ENCODE assay signal across 13 mouse cellular contexts in genomic region chr10:22782684-22783083, GRCm38 (mm10). TPM values are rescaled to one million over a fixed set of nuclear protein-coding genes. Genes with fewer than 3 reads are reported as not detected.
A peak's percentile ranks its signal among the peaks of the same experiment; 100 is the strongest.
DNase-seq lines count a peak whose midpoint lies in the region; ATAC-seq and TF ChIP-seq lines count a peak whose summit lies in the region.
"Had no signal": no experiment of that assay in that cellular context is flagged by ENCODE, and none has a peak within 500 bp of the region (broad histone marks: within the 10 kb centered on the region; RNA-seq: fewer than 3 reads in every experiment).

No protein-coding gene starts in this region.

- no peaks in the 10 kb centered on the region for H3K9me3 ChIP-seq in kidney, embryonic 15.5 days (replicated peaks)
- no peaks in the 10 kb centered on the region for H3K9me3 ChIP-seq in MEL (replicated peaks; ENCODE audit: insufficient read depth, low read length)
- no peaks in the 10 kb centered on the region for H3K9me3 ChIP-seq in neural tube, embryonic 15.5 days (replicated peaks)
- H3K9me3 ChIP-seq: liver, embryonic 13.5 days had no signal

- no peak overlapping the region for H3K27ac ChIP-seq in kidney, embryonic 15.5 days
- H3K27ac ChIP-seq in MEL (ENCODE audit: control insufficient read depth, low read depth, low read length), result no peak overlapping the region
- H3K27ac ChIP-seq in neural tube, embryonic 15.5 days (replicated peaks), result no peak overlapping the region
- H3K27ac ChIP-seq: liver, embryonic 13.5 days had no signal

- no peak overlapping the region for H3K4me2 ChIP-seq in kidney, embryonic 15.5 days
- no peak overlapping the region for H3K4me2 ChIP-seq in neural tube, embryonic 15.5 days
- H3K4me2 ChIP-seq: liver, embryonic 13.5 days had no signal

- DNase-seq in heart, adult 18-20 months, result peak; percentile 18 to 32
- no peak for DNase-seq in heart, postnatal 36 days
- DNase-seq in kidney, postnatal 14 days, result peak; percentile 25
- no peak for DNase-seq in MEL (ENCODE audit: low read depth, low spot score)
- peak; percentile 15 to 46 for DNase-seq in kidney, postnatal 36 days
- no peak for DNase-seq in frontal cortex, postnatal 10 days (ENCODE audit: low spot score in 2 of 2)
- DNase-seq: cerebellum, postnatal 14 days; liver, embryonic 13.5 days had no signal

- H3K79me2 ChIP-seq in MEL (ENCODE audit: control insufficient read depth, insufficient read depth, low read length, poor library complexity), result no peaks in the 10 kb centered on the region

- TF ChIP-seq POLR2A in MEL (IDR thresholded peaks at IDR 0.05; ENCODE audit: control insufficient read depth in 1 of 2, insufficient read depth in 1 of 2, low read depth in 1 of 2, low read length in 2 of 2, poor library complexity in 1 of 2), result no peak

- no peak for TF ChIP-seq EP300 in MEL (IDR thresholded peaks at IDR 0.05; ENCODE audit: low read depth in 1 of 2, low read length in 2 of 2)

- H3K4me1 ChIP-seq in kidney, embryonic 15.5 days, result peaks cover 8% of the 10 kb centered on the region; the same call in 1 of the 2 replicates
- no peaks in the 10 kb centered on the region for H3K4me1 ChIP-seq in MEL (ENCODE audit: control insufficient read depth in 1 of 2, insufficient read depth in 2 of 2, low read length in 2 of 2)
- no peaks in the 10 kb centered on the region for H3K4me1 ChIP-seq in neural tube, embryonic 15.5 days
- H3K4me1 ChIP-seq: liver, embryonic 13.5 days had no signal

- intact Hi-C loops in heart, postnatal 36 days (cut with DNase I), result loop anchor here (1.0 to 10.0 kb wide), 2 partner anchors 299 to 832 kb away; no protein-coding TSS in a partner anchor

- TF ChIP-seq CTCF in MEL (IDR thresholded peaks at IDR 0.05 in 2 of 3, conservative IDR thresholded peaks at IDR 0.05 in 1 of 3; ENCODE audit: control insufficient read depth in 1 of 3, insufficient read depth in 1 of 3, low read depth in 2 of 3, low read length in 3 of 3, poor library complexity in 1 of 3, severe bottlenecking in 1 of 3), result peak in 1 of 3 experiments; percentile 29; a peak in 2 of 6 replicates

- no peaks in the 10 kb centered on the region; the same call in 1 of the 2 replicates for H3K27me3 ChIP-seq in kidney, embryonic 15.5 days
- peaks cover 0 to 3% of the 10 kb centered on the region in 2 experiments; a peak in 2 of 4 replicates for H3K27me3 ChIP-seq in MEL (ENCODE audit: control insufficient read depth in 1 of 2, insufficient read depth in 2 of 2, low read length in 2 of 2)
- H3K27me3 ChIP-seq in neural tube, embryonic 15.5 days (replicated peaks), result no peaks in the 10 kb centered on the region
- H3K27me3 ChIP-seq: liver, embryonic 13.5 days had no signal

- TF ChIP-seq RAD21 in MEL (IDR thresholded peaks at IDR 0.05; ENCODE audit: low read depth, low read length), result no peak; the same call in 1 of the 2 replicates

- H3K4me3 ChIP-seq in kidney, embryonic 15.5 days (replicated peaks), result no peak overlapping the region
- H3K4me3 ChIP-seq in MEL (ENCODE audit: control insufficient read depth in 1 of 2, insufficient read depth in 1 of 2, low read depth in 2 of 2, low read length in 2 of 2), result no peak overlapping the region
- H3K4me3 ChIP-seq in neural tube, embryonic 15.5 days (replicated peaks), result no peak overlapping the region
- H3K4me3 ChIP-seq: liver, embryonic 13.5 days had no signal

- 46% methylated on average over 3 of the region's 3 CpGs for WGBS in kidney, embryonic 15.5 days
- WGBS in neural tube, embryonic 15.5 days, result 61% methylated on average over 3 of the region's 3 CpGs

- no peak overlapping the region for H3K9ac ChIP-seq in kidney, embryonic 15.5 days
- H3K9ac ChIP-seq in MEL (ENCODE audit: control insufficient read depth, low read depth, low read length, poor library complexity, severe bottlenecking), result no peak overlapping the region
- no peak overlapping the region for H3K9ac ChIP-seq in neural tube, embryonic 15.5 days (replicated peaks)
- H3K9ac ChIP-seq: liver, embryonic 13.5 days had no signal

- ATAC-seq in kidney, embryonic 15.5 days (replicated peaks; ENCODE audit: low FRiP score), result no peak
- ATAC-seq in neural tube, embryonic 15.5 days (ENCODE audit: low FRiP score), result no peak

- no peaks in the 10 kb centered on the region for H3K36me3 ChIP-seq in kidney, embryonic 15.5 days
- no peaks in the 10 kb centered on the region for H3K36me3 ChIP-seq in MEL (ENCODE audit: control insufficient read depth in 1 of 2, insufficient read depth in 2 of 2, low read length in 2 of 2)
- H3K36me3 ChIP-seq in neural tube, embryonic 15.5 days, result no peaks in the 10 kb centered on the region
- H3K36me3 ChIP-seq: liver, embryonic 13.5 days had no signal

TF ChIP-seq in MEL, 35 proteins besides CTCF, POLR2A, EP300 and RAD21:
- TF ChIP-seq TCF12 (IDR thresholded peaks at IDR 0.05; ENCODE audit: low read depth, low read length), result no peak
- TF ChIP-seq SMC3 (IDR thresholded peaks at IDR 0.05; ENCODE audit: low read depth, low read length), result peak; percentile 38; the same call in 1 of the 2 replicates

RNA-seq across cellular contexts. Expression of gene Tcf21, which starts 37.3 kb away (rescaled TPM):
- total RNA-seq in heart, adult 18-20 months (2021), result 1 to 10 TPM; 7.0 to 7.7 TPM
- total RNA-seq in heart, postnatal 36 days (2021), result 10 to 100 TPM; 10.3 to 12.4 TPM
- polyA plus RNA-seq in kidney, embryonic 15.5 days (2015; fragmentation: Nextera tagmentation; extraction: Ambion mirVana), result 325 and 329 TPM in 2 replicates
- total RNA-seq in MEL (2012; rRNA removed), result not detected in 2 replicates
- polyA plus RNA-seq in MEL (2012; ENCODE audit: insufficient read depth in 1 of 2, insufficient read length in 2 of 2, low read depth in 1 of 2, low replicate concordance in 2 of 2, missing spikeins in 1 of 2), result not detected
- polyA plus RNA-seq in neural tube, embryonic 15.5 days (2015; fragmentation: Nextera tagmentation; extraction: Ambion mirVana), result 20.9 TPM in 1 of 2 replicates, not detected in the other
- total RNA-seq: left cerebral cortex, adult 8-10 months; megakaryocyte-erythroid progenitor cell, adult 5-6 weeks had no signal
- polyA plus RNA-seq: frontal cortex, adult 2 months had no signal

RNA-seq across cellular contexts. Expression of gene Tbpl1, which starts 50.9 kb away (rescaled TPM):
- total RNA-seq in heart, adult 18-20 months (2021), result 10 to 100 TPM; 20.1 to 20.4 TPM
- 10 to 100 TPM; 18.2 to 21.4 TPM for total RNA-seq in heart, postnatal 36 days (2021)
- polyA plus RNA-seq in kidney, embryonic 15.5 days (2015; fragmentation: Nextera tagmentation; extraction: Ambion mirVana), result 74.5 and 75.7 TPM in 2 replicates
- total RNA-seq in MEL (2012; rRNA removed), result 36.6 and 47.1 TPM in 2 replicates
- polyA plus RNA-seq in MEL (2012; ENCODE audit: insufficient read depth in 1 of 2, insufficient read length in 2 of 2, low read depth in 1 of 2, low replicate concordance in 2 of 2, missing spikeins in 1 of 2), result 10 to 100 TPM in 1 of 2 experiments, not detected in 1; 41.8 TPM
- 72.4 and 88.3 TPM in 2 replicates for polyA plus RNA-seq in neural tube, embryonic 15.5 days (2015; fragmentation: Nextera tagmentation; extraction: Ambion mirVana)

Comparison
In these comparisons a context has a peak if more than half of its experiments do, and no peak if none do; other contexts are left out.
1. DNase-seq: peak in heart, adult 18-20 months (2 of 2), kidney, postnatal 14 days (single experiment) and kidney, postnatal 36 days (2 of 2); none in heart, postnatal 36 days (0 of 2), MEL (single experiment) and frontal cortex, postnatal 10 days (0 of 2).